In the genomic region with DNA sequence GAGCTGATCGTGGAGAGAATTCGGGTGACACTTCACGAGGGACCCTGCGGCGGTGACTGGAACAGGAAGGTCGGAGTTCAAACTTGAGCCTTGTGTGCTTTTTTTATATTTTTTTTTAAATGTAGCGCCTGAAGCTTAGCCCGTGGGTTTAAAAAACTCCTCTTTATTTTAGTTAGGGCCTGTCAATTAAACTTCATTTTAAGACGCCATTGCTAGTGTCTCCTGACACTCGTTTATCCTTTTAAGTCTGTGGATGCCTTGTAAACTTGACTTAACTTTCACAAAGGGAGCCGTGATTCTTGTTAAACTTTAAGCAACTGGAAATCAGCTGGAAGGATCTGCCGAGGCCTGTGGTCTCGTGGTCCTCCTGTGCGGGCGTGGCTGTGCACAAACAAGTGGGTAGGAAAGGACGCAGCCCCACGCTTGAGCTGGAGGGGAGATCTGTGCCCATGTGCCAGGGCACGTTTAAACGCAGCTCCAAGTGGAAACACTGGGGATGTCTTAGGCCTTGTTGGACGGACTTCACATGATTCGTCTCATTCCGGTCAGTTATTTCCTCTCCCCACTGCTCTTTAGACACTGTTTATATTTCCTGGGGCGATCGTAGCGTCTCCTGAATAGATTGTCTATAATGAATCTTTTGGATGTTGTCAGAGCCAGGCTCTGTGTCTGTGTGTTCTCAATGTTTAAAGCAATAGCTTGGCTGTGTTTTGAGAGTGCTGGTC, we compare ENCODE assay signal across 8 mouse cellular contexts. TPM values are rescaled to one million over a fixed set of nuclear protein-coding genes. Genes with fewer than 3 reads are reported as not detected.
DNase-seq lines count a peak whose midpoint lies in the region; ATAC-seq and TF ChIP-seq lines count a peak whose summit lies in the region.

No protein-coding gene starts in this region.

- peak overlapping the region; percentile 30 for H3K27ac ChIP-seq in neural tube, embryonic 13.5 days (replicated peaks)

- peak overlapping the region; percentile 80 for H3K9ac ChIP-seq in neural tube, embryonic 13.5 days

- 2% methylated on average over 25 of the region's 25 CpGs for WGBS in lung, adult 2 months
- 2% methylated on average over 25 of the region's 25 CpGs for WGBS in neural tube, embryonic 13.5 days

- H3K9me3 ChIP-seq in neural tube, embryonic 13.5 days: no peaks in the 10 kb centered on the region

- no peak for TF ChIP-seq CTCF in lung, adult 2 months (IDR thresholded peaks at IDR 0.05; ENCODE audit: insufficient read depth, low read length)

- peaks cover 4% of the 10 kb centered on the region; the same call in 1 of the 2 replicates for H3K4me1 ChIP-seq in lung, adult 2 months (ENCODE audit: control insufficient read depth, insufficient read depth, low read length)
- peaks cover 16% of the 10 kb centered on the region for H3K4me1 ChIP-seq in neural tube, embryonic 13.5 days (replicated peaks)

- H3K4me3 ChIP-seq in lung, adult 2 months (replicated peaks; ENCODE audit: extremely low read depth, low read depth, low read length): peak overlapping the region; percentile 78
- peak overlapping the region; percentile 72 for H3K4me3 ChIP-seq in neural tube, embryonic 13.5 days

- no peaks in the 10 kb centered on the region for H3K36me3 ChIP-seq in neural tube, embryonic 13.5 days

- no peak for TF ChIP-seq POLR2A in lung, adult 2 months (IDR thresholded peaks at IDR 0.05; ENCODE audit: borderline replicate concordance, extremely low read depth, low read depth, low read length)

- peaks cover 2% of the 10 kb centered on the region; the same call in 1 of the 2 replicates for H3K27me3 ChIP-seq in neural tube, embryonic 13.5 days

- 0 out of 2 replicates have a peak, but pooled peaks have one; percentile 8 for ATAC-seq in granulocyte monocyte progenitor cell, adult 5-6 weeks (replicated peaks; ENCODE audit: poor library complexity, severe bottlenecking)
- peak; percentile 55 for ATAC-seq in neural tube, embryonic 13.5 days (ENCODE audit: low read depth)
- no peak for ATAC-seq in frontal cortex, adult (ENCODE audit: low TSS enrichment)

- DNase-seq in urinary bladder, postnatal 25 days (ENCODE audit: low spot score): peak; percentile 19
- no peak for DNase-seq in urinary bladder, postnatal 4 days (ENCODE audit: low spot score in 2 of 2)
- peak; percentile 29 to 38 for DNase-seq in cerebellum, postnatal 25 days
- DNase-seq in kidney, adult 8-10 months: peak; percentile 62
- DNase-seq in lung, adult 2 months: peak; percentile 58

- peak overlapping the region; percentile 79 for H3K4me2 ChIP-seq in neural tube, embryonic 13.5 days

RNA-seq across cellular contexts. Expression of gene Gng12, which starts 0.9 kb away (rescaled TPM):
- total RNA-seq in granulocyte monocyte progenitor cell, adult 5-6 weeks (2014; fragmentation: Nextera tagmentation): 144 and 151 TPM in 2 replicates
- 116 and 143 TPM in 2 replicates for total RNA-seq in granulocyte monocyte progenitor cell, adult 5-6 weeks (2017)
- 19.7 and 29.8 TPM in 2 replicates for polyA plus RNA-seq in lung, adult 2 months (2012; rRNA removed)
- polyA plus RNA-seq in neural tube, embryonic 13.5 days (2015; fragmentation: Nextera tagmentation; extraction: Ambion mirVana): 50.4 and 52.2 TPM in 2 replicates

Comparison
In these comparisons a context has a peak if more than half of its experiments do, and no peak if none do; other contexts are left out.
1. DNase-seq: peak in urinary bladder, postnatal 25 days (single experiment), cerebellum, postnatal 25 days (2 of 2), kidney, adult 8-10 months (2 of 2) and lung, adult 2 months (single experiment); none in urinary bladder, postnatal 4 days (0 of 2).